Mouse (Mus musculus) lung, postnatal 25 days (tissue): ENCODE data around the gene 5330417C22Rik.

ENCODE experiments used
- DNase-seq: peaks from one replicate; pipeline ENCODE4 v3.0.0; 2022; ENCODE audit warnings: low spot score

Gene 5330417C22Rik

GRCm38 (mm10) chr3:108466425-108466824 is 69.9 kb downstream of the 5330417C22Rik start:
- peak; percentile 50 for DNase-seq

GRCm38 (mm10) chr3:108458866-108459265 is 77.5 kb downstream of the 5330417C22Rik start:
- DNase-seq, result peak; percentile 54

GRCm38 (mm10) chr3:108458380-108458779 is 78.0 kb downstream of the 5330417C22Rik start:
- no peak for DNase-seq

- no peak for DNase-seq
Observed at GRCm38 (mm10) chr3:108454172-108454571, 82.2 kb downstream of the 5330417C22Rik start.

- DNase-seq, result no peak
Observed at GRCm38 (mm10) chr3:108451969-108452368, 84.4 kb downstream of the 5330417C22Rik start.

GRCm38 (mm10) chr3:108445366-108445705 is 91.0 kb downstream of the 5330417C22Rik start:
- no peak for DNase-seq

GRCm38 (mm10) chr3:108444698-108445365 is 91.5 kb downstream of the 5330417C22Rik start, which contains the start of gene Sars:
Gene Sars, minus strand, starts transcription at chr3:108445209.
- DNase-seq, result peak; percentile 93

- peak; percentile 73 for DNase-seq
Observed at GRCm38 (mm10) chr3:108444029-108444428, 92.3 kb downstream of the 5330417C22Rik start.

GRCm38 (mm10) chr3:108436380-108436714 is 100.0 kb downstream of the 5330417C22Rik start:
- DNase-seq, result no peak

GRCm38 (mm10) chr3:108435701-108436379 is 100.5 kb downstream of the 5330417C22Rik start:
- peak; percentile 45 for DNase-seq

- no peak for DNase-seq
Observed at GRCm38 (mm10) chr3:108433881-108434495, 102.3 kb downstream of the 5330417C22Rik start.

- DNase-seq, result no peak
Observed at GRCm38 (mm10) chr3:108433188-108433880, 103.0 kb downstream of the 5330417C22Rik start.

- no peak for DNase-seq
Observed at GRCm38 (mm10) chr3:108432542-108433187, 103.7 kb downstream of the 5330417C22Rik start.

- DNase-seq, result no peak
Observed at GRCm38 (mm10) chr3:108425624-108426018, 110.7 kb downstream of the 5330417C22Rik start.

GRCm38 (mm10) chr3:108424944-108425623 is 111.3 kb downstream of the 5330417C22Rik start:
- no peak for DNase-seq

GRCm38 (mm10) chr3:108423844-108424801 is 112.2 kb downstream of the 5330417C22Rik start:
- peak; percentile 54 for DNase-seq

- no peak for DNase-seq
Observed at GRCm38 (mm10) chr3:108423006-108423405, 113.3 kb downstream of the 5330417C22Rik start.

- peak; percentile 70 for DNase-seq
Observed at GRCm38 (mm10) chr3:108415831-108416223, 120.5 kb downstream of the 5330417C22Rik start.

- DNase-seq, result no peak
Observed at GRCm38 (mm10) chr3:108414857-108415830, 121.2 kb downstream of the 5330417C22Rik start, which contains the start of gene Celsr2. Gene Celsr2, minus strand, starts transcription at chr3:108415552.
